Mouse (Mus musculus) C2C12 (cell line): ENCODE measurements around the gene Grm2.
A peak's percentile ranks its signal among the peaks of the same experiment; 100 is the strongest.

ENCODE experiments used
- CTCF ChIP-seq: IDR thresholded peaks from one replicate; pipeline ENCODE4 v1.5.1; 2011; ENCODE audit not compliant: control insufficient read depth, insufficient read depth, insufficient read length
- MYOG ChIP-seq: IDR thresholded peaks from one replicate; pipeline ENCODE4 v1.6.1; 2011; ENCODE audit not compliant: control insufficient read depth, insufficient read length; ENCODE audit errors: extremely low read depth

- peak; percentile 68 for TF ChIP-seq CTCF
- no peak for TF ChIP-seq MYOG
These were observed 31.2 kb upstream of the Grm2 start for GRCm38 (mm10) chr9:106686983-106687650.
